Mouse (Mus musculus) cerebellum, adult 8-10 months (tissue): Measurements from ENCODE around the gene Sowahc.

Experiments
- DNase-seq: peaks from one replicate; pipeline ENCODE4 v3.0.0; 2022

Sowahc gene

DNA sequence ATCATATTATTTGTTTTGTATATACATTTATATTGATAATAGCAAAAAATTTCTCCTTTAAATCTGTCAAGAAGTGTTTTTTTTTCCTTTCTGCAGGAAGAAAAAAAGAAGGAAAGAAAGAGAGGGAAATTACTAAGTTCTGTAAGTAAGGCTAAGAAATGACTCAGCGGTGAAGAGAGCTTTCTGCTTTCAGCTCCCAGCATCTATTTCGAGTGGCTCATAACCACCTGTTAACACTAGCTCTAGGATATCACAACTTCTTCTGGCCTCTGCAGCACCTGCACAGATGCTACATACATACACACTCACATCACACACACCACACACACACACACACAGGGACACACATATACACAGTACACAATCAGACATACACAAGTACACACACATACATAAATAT lies 34.8 kb downstream of the Sowahc start:
- DNase-seq, result no peak

DNA sequence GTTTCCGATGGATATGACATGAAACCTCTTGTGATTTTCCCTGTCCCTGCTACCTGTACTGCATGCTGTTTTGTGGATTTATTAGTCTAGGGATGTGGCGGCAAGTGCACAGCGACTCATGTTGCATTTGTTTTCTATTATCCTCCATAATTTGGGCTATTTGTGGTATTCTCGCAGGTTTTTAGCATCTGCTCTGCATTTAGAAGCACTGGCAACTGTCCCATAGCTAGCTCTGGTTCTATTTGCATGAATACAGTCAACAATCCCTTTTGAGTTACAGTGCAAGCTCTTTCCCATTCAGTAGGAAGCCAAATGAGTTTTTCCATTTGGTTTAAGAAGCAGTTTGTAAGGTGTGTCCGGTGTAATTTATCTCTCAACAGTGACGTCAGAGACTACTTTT lies 37.8 kb downstream of the Sowahc start:
- no peak for DNase-seq

GRCm38 (mm10) chr10:59261603-59262002 lies 39.9 kb downstream of the Sowahc start:
- DNase-seq, result no peak

DNA sequence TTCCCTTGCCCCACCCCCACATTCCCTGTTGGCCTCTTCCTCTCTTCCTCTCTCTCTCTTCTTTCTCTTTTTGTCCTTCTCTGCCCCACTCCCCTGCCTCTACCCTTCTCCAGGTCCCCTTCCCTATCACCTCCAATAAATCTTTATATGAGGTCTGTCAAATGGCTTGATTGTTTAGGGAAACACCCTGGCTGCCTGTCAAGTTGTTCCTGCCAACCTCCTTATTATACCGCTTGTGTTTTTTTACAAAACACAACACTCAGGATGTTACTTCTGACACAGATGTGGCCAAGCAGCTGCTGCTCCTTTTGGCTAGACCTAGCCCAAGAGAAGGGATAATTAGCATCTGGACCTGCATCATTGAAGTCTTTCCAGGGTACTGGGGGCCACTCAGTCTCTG lies 40.3 kb downstream of the Sowahc start:
- no peak for DNase-seq

GRCm38 (mm10) chr10:59262979-59263378 lies 41.2 kb downstream of the Sowahc start:
- DNase-seq, result no peak

GRCm38 (mm10) chr10:59265067-59265466 lies 43.3 kb downstream of the Sowahc start:
- DNase-seq, result no peak

GRCm38 (mm10) chr10:59265674-59266073 lies 43.9 kb downstream of the Sowahc start:
- DNase-seq, result no peak

DNA sequence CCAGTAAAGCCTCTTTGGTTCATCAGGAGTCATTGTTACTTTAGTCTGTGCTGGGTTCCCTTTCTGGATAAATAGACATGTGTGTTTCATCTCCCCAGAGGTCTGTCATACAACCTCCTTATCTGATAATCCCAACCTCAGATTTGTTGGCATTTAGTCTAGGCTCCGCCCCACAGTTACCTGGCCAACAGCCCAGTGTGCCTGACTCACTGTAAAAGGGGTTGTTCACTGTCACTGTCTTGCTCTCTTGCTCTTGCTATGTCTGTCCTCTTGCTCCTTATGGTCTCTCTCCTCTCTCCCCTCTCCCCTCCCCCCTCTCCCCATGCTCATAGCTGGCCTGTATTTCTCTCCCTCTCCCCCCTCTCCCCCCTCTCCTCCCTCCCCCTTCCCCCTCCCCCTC lies 44.3 kb downstream of the Sowahc start:
- DNase-seq, result no peak

- no peak for DNase-seq
These were observed 45.5 kb downstream of the Sowahc start for GRCm38 (mm10) chr10:59267275-59267674.

- DNase-seq, result no peak
These were observed 46.4 kb downstream of the Sowahc start for GRCm38 (mm10) chr10:59268109-59268508.

DNA sequence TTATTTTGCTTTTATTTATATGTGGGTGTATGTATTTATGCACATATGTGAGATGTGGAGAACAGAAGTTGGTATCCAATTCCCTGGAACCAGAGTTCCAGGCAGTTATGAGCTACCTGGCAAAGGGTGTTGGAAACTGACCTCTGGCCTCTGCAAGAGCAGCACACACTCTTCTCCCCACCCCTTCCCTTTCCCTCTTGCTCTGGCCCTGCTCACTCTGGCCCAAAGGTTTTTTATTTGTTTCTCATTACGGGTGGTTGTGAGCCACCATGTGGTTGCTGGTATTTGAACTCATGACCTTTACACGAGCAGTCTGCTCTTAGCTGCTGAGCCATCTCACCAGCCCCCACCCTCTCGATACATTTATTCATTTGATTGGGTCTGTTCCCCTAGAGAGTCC lies 47.0 kb downstream of the Sowahc start:
- DNase-seq, result no peak

DNA sequence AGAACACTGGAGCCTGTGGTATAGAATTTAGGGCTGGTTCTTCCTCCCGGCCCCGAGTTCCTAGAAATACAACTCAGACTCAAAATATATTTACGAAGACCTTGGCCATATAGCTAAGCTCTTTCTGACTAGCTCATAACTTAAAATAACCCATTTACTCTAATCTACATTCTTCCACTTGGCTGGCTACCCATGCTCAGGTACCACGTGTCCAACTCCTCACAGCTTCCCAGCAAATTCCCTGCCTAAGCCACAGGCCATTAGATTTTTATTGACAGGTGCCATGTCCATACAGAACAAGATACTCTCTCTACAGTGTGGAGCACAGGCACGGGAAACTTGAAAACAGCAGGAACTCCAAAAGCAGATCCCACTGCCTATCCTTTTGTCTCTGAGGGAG lies 54.0 kb downstream of the Sowahc start:
- no peak for DNase-seq
